Mouse (Mus musculus) liver, adult (tissue): ENCODE data around the gene Gm28036.

Experiments
- GATA4 ChIP-seq: IDR thresholded peaks from 2 replicates; pipeline ENCODE4 v1.6.1; 2014; ENCODE audit warnings: mild to moderate bottlenecking, low read length; ENCODE audit not compliant: insufficient replicate concordance

The Gm28036 gene

GRCm38 (mm10) chr2:156065099-156066041 lies 61.5 kb downstream of the Gm28036 start, which contains the start of gene Spag4:
Spag4 (plus strand) TSS chr2:156065175.
- TF ChIP-seq GATA4, result no peak

- TF ChIP-seq GATA4, result no peak
These were observed 74.1 kb downstream of the Gm28036 start, which contains the start of gene Fer1l4 for GRCm38 (mm10) chr2:156052816-156053215. Fer1l4 (minus strand) TSS chr2:156052947.

- TF ChIP-seq GATA4, result no peak
These were observed 79.0 kb downstream of the Gm28036 start for GRCm38 (mm10) chr2:156047929-156048328.

GRCm38 (mm10) chr2:156042903-156043302 lies 84.0 kb downstream of the Gm28036 start:
- no peak for TF ChIP-seq GATA4

- TF ChIP-seq GATA4, result no peak
These were observed 87.5 kb downstream of the Gm28036 start for GRCm38 (mm10) chr2:156039390-156039789.

- no peak for TF ChIP-seq GATA4
These were observed 101.4 kb downstream of the Gm28036 start for GRCm38 (mm10) chr2:156025482-156025881.
